Mouse (Mus musculus): ENCODE measurements around the gene Tlr6. TPM values are rescaled to one million over a fixed set of nuclear protein-coding genes. Genes with fewer than 3 reads are reported as not detected.

Gene Tlr6
- polyA plus RNA-seq, 1 experiment from 2014 or later, result 1.6 TPM

- Histone ChIP-seq H3K27ac (peak within 1 kb of the TSS; percentile 92), H3K9me3 (no peaks in the 10 kb centered on the region), H3K4me3 (peak within 1 kb of the TSS; percentile 73), H3K27me3 (no peaks in the 10 kb centered on the region), H3K4me1 (peaks cover 16% of the 10 kb centered on the region), H3K4me2 (peak within 1 kb of the TSS; percentile 61), H3K36me3 (peaks cover 8% of the 10 kb centered on the region), H3K9ac (peak within 1 kb of the TSS; percentile 66)
- peak; percentile 83 for ATAC-seq (ENCODE audit: insufficient number of reproducible peaks, low FRiP score, low TSS enrichment, low read depth)
- 1% methylated on average over 61 of the region's 68 CpGs for WGBS
Observed at GRCm38 (mm10) chr5:64969861-64970771, 10.2 kb upstream of the Tlr6 start, which contains the start of gene Fam114a1. TSS of gene Fam114a1 (plus strand) at chr5:64970071.

DNA sequence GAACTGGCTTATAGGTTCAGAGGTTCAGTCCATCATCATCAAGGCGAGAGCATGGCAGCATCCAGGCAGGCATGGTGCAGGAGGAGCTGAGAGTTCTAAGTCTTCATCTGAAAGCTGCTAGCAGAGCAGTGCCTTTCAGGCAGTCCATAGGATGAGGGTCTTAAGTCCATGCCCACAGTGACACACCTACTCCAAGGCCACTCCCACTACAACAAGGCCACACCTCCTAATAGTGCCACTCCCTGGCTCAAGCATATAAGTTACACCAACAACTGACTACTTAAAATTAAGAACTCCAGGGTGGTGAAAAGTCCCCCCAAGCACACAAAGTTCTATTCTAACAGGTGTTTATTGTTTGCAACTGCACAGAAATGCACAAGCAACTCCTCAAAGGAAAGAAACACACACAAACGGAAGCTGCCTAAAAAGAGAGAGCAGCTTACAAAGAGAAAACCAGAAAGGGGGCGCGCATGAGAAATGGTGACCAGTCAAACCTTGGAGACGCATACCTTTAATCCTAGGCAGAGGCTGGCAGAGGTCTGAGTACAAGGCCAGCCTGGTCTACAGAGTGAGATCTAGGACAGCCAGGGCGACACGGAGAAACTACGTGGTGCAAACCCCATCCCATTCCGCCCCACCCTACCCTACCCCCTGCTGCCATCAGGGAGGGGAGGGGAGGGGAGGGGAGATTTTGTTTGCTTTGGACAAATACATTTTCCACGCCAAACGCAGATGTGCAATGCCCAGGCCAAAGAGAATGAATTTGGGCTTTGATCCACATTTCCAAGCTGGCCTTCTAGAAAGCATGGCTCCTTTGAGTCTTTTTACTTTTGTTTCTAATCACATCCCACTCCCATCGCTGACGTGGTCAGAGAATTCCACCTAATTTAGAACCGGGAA, 9.3 kb upstream of the Tlr6 start:
- Histone ChIP-seq H3K9ac (peak overlapping the region; percentile 66), H3K4me1 (peaks cover 16% of the 10 kb centered on the region), H3K4me3 (peak overlapping the region; percentile 73), H3K4me2 (peak overlapping the region; percentile 61), H3K27ac (peak overlapping the region; percentile 92), H3K27me3 (no peaks in the 10 kb centered on the region), H3K9me3 (no peaks in the 10 kb centered on the region), H3K36me3 (peaks cover 8% of the 10 kb centered on the region)
- 7% methylated on average over 14 of the region's 14 CpGs for WGBS
- ATAC-seq (ENCODE audit: insufficient number of reproducible peaks, low FRiP score, low TSS enrichment, low read depth), result peak; percentile 75

GRCm38 (mm10) chr5:64963735-64964134, 3.8 kb upstream of the Tlr6 start:
- Histone ChIP-seq H3K9me3 (no peaks in the 10 kb centered on the region), H3K9ac (no peak overlapping the region), H3K27me3 (no peaks in the 10 kb centered on the region), H3K27ac (no peak overlapping the region), H3K36me3 (no peaks in the 10 kb centered on the region), H3K4me2 (no peak overlapping the region), H3K4me3 (no peak overlapping the region), H3K4me1 (peaks cover 3% of the 10 kb centered on the region; the same call in 1 of the 2 replicates)
- WGBS, result 90% methylated on average over 3 of the region's 3 CpGs
- ATAC-seq (ENCODE audit: insufficient number of reproducible peaks, low FRiP score, low TSS enrichment, low read depth), result no peak

GRCm38 (mm10) chr5:64963271-64963670, 3.4 kb upstream of the Tlr6 start:
- no peak overlapping the region for H3K27ac ChIP-seq
- peaks cover 3% of the 10 kb centered on the region; the same call in 1 of the 2 replicates for H3K4me1 ChIP-seq
- no peak overlapping the region for H3K9ac ChIP-seq
- H3K9me3 ChIP-seq, result no peaks in the 10 kb centered on the region
- no peak for ATAC-seq (ENCODE audit: insufficient number of reproducible peaks, low FRiP score, low TSS enrichment, low read depth)
- no peak overlapping the region for H3K4me3 ChIP-seq
- no peaks in the 10 kb centered on the region for H3K27me3 ChIP-seq
- H3K36me3 ChIP-seq, result no peaks in the 10 kb centered on the region
- WGBS, result 81% methylated on average over 5 of the region's 5 CpGs
- H3K4me2 ChIP-seq, result no peak overlapping the region

DNA sequence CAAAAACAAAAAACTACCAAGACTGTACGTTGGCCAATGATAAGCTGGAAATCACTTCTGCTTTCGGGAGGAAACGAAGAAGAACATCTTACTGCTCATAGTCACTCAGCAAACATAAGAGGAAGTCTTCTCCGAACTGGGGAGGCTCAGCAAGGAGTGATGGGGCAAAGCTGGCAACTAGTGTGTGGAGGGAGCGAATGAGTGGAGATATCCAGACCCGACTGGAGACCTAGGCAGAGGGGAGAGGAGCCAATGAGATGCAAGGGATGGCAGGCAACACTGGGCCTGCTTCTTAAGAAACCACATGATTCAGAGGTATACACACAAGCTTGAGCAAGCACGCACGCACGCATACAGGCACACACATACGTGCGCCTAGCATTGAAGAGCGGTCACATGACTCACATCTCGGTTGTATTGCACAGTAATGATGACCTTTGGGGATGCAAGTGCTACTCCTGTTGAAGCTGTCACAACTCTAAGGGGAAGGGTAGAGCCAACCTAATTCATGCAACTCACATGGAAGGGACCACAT, 1.0 kb upstream of the Tlr6 start:
- Histone ChIP-seq H3K9ac (no peak overlapping the region), H3K27me3 (no peaks in the 10 kb centered on the region), H3K36me3 (no peaks in the 10 kb centered on the region), H3K4me3 (no peak overlapping the region), H3K4me1 (peaks cover 3% of the 10 kb centered on the region; the same call in 1 of the 2 replicates), H3K9me3 (no peaks in the 10 kb centered on the region), H3K4me2 (no peak overlapping the region), H3K27ac (no peak overlapping the region)
- ATAC-seq (ENCODE audit: insufficient number of reproducible peaks, low FRiP score, low TSS enrichment, low read depth), result no peak
- 90% methylated on average over 13 of the region's 13 CpGs for WGBS

DNA sequence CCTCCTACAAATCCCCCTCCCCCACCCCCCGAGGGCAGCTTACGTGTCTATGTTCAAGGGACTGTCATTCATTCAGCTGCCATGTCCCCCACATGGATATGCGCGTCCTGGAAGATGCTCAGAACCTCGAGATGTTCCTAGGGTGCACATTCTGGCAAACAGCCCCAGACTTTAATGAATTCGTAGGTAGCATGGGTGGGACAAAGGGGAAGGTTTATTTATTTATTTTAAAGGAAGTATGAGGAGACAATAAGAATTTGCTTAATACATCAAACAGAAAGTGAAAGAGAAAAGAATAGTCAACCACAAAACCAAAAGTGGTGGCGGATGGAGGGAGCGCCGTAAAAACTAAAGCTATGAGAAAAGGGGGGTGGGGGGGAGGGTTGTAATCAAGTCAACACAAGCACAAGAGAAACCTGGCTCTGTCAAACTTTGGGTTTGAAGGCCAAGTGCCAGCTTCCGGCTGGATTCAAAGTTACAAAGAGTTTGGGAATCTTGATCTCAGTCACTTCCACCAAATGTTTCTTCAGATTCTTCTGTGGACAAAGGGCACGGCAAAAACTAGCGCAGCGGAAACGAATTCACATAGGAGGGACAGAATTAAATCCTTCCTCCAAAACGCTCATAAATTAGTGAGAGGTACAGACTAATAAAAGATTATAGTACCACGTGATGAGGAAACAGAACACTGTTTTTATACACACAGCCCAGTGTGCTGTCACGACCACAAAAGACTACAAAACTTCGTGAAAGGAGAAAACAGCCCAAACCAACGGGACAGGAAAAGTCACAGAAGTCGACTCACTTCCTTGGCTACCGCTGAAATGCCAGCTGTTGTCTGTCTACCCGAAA, 680 bp downstream of the Tlr6 start:
- Histone ChIP-seq H3K9ac (no peak overlapping the region), H3K36me3 (no peaks in the 10 kb centered on the region), H3K4me2 (peak overlapping the region; percentile 35), H3K4me1 (peaks cover 3% of the 10 kb centered on the region; the same call in 1 of the 2 replicates), H3K27me3 (no peaks in the 10 kb centered on the region), H3K9me3 (no peaks in the 10 kb centered on the region), H3K4me3 (peak overlapping the region; percentile 19), H3K27ac (no peak overlapping the region)
- 55% methylated on average over 22 of the region's 22 CpGs for WGBS
- no peak for ATAC-seq (ENCODE audit: insufficient number of reproducible peaks, low FRiP score, low TSS enrichment, low read depth)

- no peak overlapping the region for H3K9ac ChIP-seq
- no peak overlapping the region for H3K4me3 ChIP-seq
- peaks cover 3% of the 10 kb centered on the region; the same call in 1 of the 2 replicates for H3K4me1 ChIP-seq
- H3K36me3 ChIP-seq, result no peaks in the 10 kb centered on the region
- ATAC-seq (ENCODE audit: insufficient number of reproducible peaks, low FRiP score, low TSS enrichment, low read depth), result no peak
- no peak overlapping the region for H3K27ac ChIP-seq
- H3K27me3 ChIP-seq, result no peaks in the 10 kb centered on the region
- WGBS, result 64% methylated on average over 8 of the region's 8 CpGs
- H3K4me2 ChIP-seq, result no peak overlapping the region
- H3K9me3 ChIP-seq, result no peaks in the 10 kb centered on the region
Observed at GRCm38 (mm10) chr5:64954931-64955330, 5.0 kb downstream of the Tlr6 start.

DNA sequence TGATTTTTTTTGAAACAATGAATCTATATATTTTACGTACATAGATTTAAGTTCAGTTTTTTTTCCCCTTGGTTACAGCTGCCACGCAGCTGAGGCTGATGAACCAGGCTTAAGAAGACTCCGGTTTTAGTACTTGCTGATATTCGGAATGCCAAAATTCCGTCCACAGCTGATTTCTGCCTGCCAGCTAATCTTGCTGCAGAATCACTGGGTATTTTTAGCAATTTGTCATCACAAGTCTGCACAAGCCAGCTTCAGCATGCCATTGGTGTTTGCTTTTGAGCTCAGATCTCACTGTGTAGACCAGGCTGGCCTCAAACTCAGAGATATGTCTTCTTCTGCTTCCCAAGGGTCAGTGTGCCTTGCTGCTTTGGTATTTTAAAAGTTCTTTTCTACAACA, 8.4 kb downstream of the Tlr6 start:
- Histone ChIP-seq H3K9me3 (no peaks in the 10 kb centered on the region), H3K36me3 (no peaks in the 10 kb centered on the region), H3K4me1 (no peaks in the 10 kb centered on the region), H3K27me3 (no peaks in the 10 kb centered on the region), H3K4me3 (no peak overlapping the region), H3K4me2 (no peak overlapping the region), H3K9ac (no peak overlapping the region), H3K27ac (no peak overlapping the region)
- no peak for ATAC-seq (ENCODE audit: insufficient number of reproducible peaks, low FRiP score, low TSS enrichment, low read depth)
- WGBS, result 54% methylated on average over 5 of the region's 5 CpGs

- H3K9ac ChIP-seq, result no peak overlapping the region
- H3K36me3 ChIP-seq, result no peaks in the 10 kb centered on the region
- no peak overlapping the region for H3K4me2 ChIP-seq
- H3K9me3 ChIP-seq, result no peaks in the 10 kb centered on the region
- no peak overlapping the region for H3K27ac ChIP-seq
- 88% methylated on average over 15 of the region's 15 CpGs for WGBS
- no peak overlapping the region for H3K4me3 ChIP-seq
- no peaks in the 10 kb centered on the region for H3K4me1 ChIP-seq
- no peak for ATAC-seq (ENCODE audit: insufficient number of reproducible peaks, low FRiP score, low TSS enrichment, low read depth)
- H3K27me3 ChIP-seq, result no peaks in the 10 kb centered on the region
Observed at GRCm38 (mm10) chr5:64932775-64933174, 27.1 kb downstream of the Tlr6 start.

DNA sequence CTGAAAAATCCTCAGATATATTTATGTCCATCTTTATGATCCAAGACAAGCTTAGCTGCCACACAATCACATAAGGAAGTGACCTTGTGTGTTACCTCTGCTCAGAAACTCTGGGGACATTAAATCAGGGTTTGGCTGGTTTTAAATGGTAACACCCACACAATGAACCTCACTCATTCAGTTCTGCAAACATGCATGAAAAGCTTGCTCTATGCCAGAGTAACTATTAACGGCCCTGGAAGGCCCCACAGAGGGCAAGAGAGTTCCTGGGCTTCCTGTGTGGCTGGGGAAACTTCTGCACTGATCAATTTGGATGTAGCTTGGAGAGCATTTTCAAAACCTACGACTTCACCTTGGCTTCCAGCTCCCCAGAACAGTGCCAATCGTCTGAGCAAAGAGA, 27.7 kb downstream of the Tlr6 start:
- H3K27ac ChIP-seq, result no peak overlapping the region
- no peak overlapping the region for H3K4me2 ChIP-seq
- no peak overlapping the region for H3K4me3 ChIP-seq
- WGBS, result 50% methylated on average over 3 of the region's 3 CpGs
- H3K4me1 ChIP-seq, result no peaks in the 10 kb centered on the region
- H3K36me3 ChIP-seq, result no peaks in the 10 kb centered on the region
- no peak for ATAC-seq (ENCODE audit: insufficient number of reproducible peaks, low FRiP score, low TSS enrichment, low read depth)
- no peak overlapping the region for H3K9ac ChIP-seq
- no peaks in the 10 kb centered on the region for H3K27me3 ChIP-seq
- H3K9me3 ChIP-seq, result no peaks in the 10 kb centered on the region

- Histone ChIP-seq H3K36me3 (no peaks in the 10 kb centered on the region), H3K9me3 (no peaks in the 10 kb centered on the region), H3K27ac (no peak overlapping the region), H3K9ac (no peak overlapping the region), H3K27me3 (no peaks in the 10 kb centered on the region), H3K4me2 (no peak overlapping the region), H3K4me3 (no peak overlapping the region), H3K4me1 (no peaks in the 10 kb centered on the region)
- 78% methylated on average over 5 of the region's 5 CpGs for WGBS
- no peak for ATAC-seq (ENCODE audit: insufficient number of reproducible peaks, low FRiP score, low TSS enrichment, low read depth)
Observed at GRCm38 (mm10) chr5:64922891-64923381, 37.0 kb downstream of the Tlr6 start.

Data from limb, embryonic 15.5 days (tissue).